Mouse (Mus musculus): ENCODE measurements at regions not wholly inside any gene's neighbourhood (a gene's known extent, or its start where the extent isn't known, plus 50 kb on each side); places are given as distances from the start of the nearest gene placed in this dataset.

- DNase-seq (ENCODE audit: low spot score) (no peak), ATAC-seq (replicated peaks; ENCODE audit: low FRiP score) (no peak)
- Histone ChIP-seq H3K27ac (ENCODE audit: low read depth, low read length) (no peak overlapping the region), H3K36me3 (ENCODE audit: control insufficient read depth, insufficient read depth, low read length) (no peaks in the 10 kb centered on the region), H3K4me1 (replicated peaks; ENCODE audit: control insufficient read depth, insufficient read depth, low read length) (no peaks in the 10 kb centered on the region), H3K9ac (ENCODE audit: low read length) (no peak overlapping the region), H3K27me3 (ENCODE audit: control insufficient read depth, insufficient read depth, low read length) (no peaks in the 10 kb centered on the region), H3K4me2 (ENCODE audit: low read depth, low read length, severe bottlenecking) (no peak overlapping the region), H3K9me3 (ENCODE audit: control insufficient read depth, low read length) (no peaks in the 10 kb centered on the region), H3K4me3 (ENCODE audit: low read depth, low read length) (no peak overlapping the region)
Observed at GRCm38 (mm10) chr16:53480664-53481063, 1026.8 kb upstream of the Alcam start.

GRCm38 (mm10) chr16:53439511-53439910 is 985.6 kb upstream of the Alcam start:
- H3K27me3 ChIP-seq (ENCODE audit: control insufficient read depth, insufficient read depth, low read length) = no peaks in the 10 kb centered on the region
- no peaks in the 10 kb centered on the region for H3K4me1 ChIP-seq (replicated peaks; ENCODE audit: control insufficient read depth, insufficient read depth, low read length)
- H3K4me2 ChIP-seq (ENCODE audit: low read depth, low read length, severe bottlenecking) = no peak overlapping the region
- no peak for DNase-seq (ENCODE audit: low spot score)
- ATAC-seq (replicated peaks; ENCODE audit: low FRiP score) = no peak
- H3K27ac ChIP-seq (ENCODE audit: low read depth, low read length) = no peak overlapping the region
- no peaks in the 10 kb centered on the region for H3K36me3 ChIP-seq (ENCODE audit: control insufficient read depth, insufficient read depth, low read length)
- H3K4me3 ChIP-seq (ENCODE audit: low read depth, low read length) = no peak overlapping the region
- no peaks in the 10 kb centered on the region for H3K9me3 ChIP-seq (ENCODE audit: control insufficient read depth, low read length)
- 76% methylated on average over 4 of the region's 4 CpGs for WGBS
- no peak overlapping the region for H3K9ac ChIP-seq (ENCODE audit: low read length)

GRCm38 (mm10) chr16:53418416-53418815 is 964.5 kb upstream of the Alcam start:
- H3K27ac ChIP-seq (ENCODE audit: low read depth, low read length) = no peak overlapping the region
- no peaks in the 10 kb centered on the region for H3K4me1 ChIP-seq (replicated peaks; ENCODE audit: control insufficient read depth, insufficient read depth, low read length)
- no peak overlapping the region for H3K4me2 ChIP-seq (ENCODE audit: low read depth, low read length, severe bottlenecking)
- 82% methylated on average over 2 of the region's 2 CpGs for WGBS
- no peak overlapping the region for H3K9ac ChIP-seq (ENCODE audit: low read length)
- H3K36me3 ChIP-seq (ENCODE audit: control insufficient read depth, insufficient read depth, low read length) = no peaks in the 10 kb centered on the region
- H3K9me3 ChIP-seq (ENCODE audit: control insufficient read depth, low read length) = no peaks in the 10 kb centered on the region
- no peak overlapping the region for H3K4me3 ChIP-seq (ENCODE audit: low read depth, low read length)
- H3K27me3 ChIP-seq (ENCODE audit: control insufficient read depth, insufficient read depth, low read length) = no peaks in the 10 kb centered on the region
- ATAC-seq (replicated peaks; ENCODE audit: low FRiP score) (no peak), DNase-seq (ENCODE audit: low spot score) (no peak)

- Histone ChIP-seq H3K27ac (ENCODE audit: low read depth, low read length) (no peak overlapping the region), H3K36me3 (ENCODE audit: control insufficient read depth, insufficient read depth, low read length) (no peaks in the 10 kb centered on the region), H3K9ac (ENCODE audit: low read length) (no peak overlapping the region), H3K4me2 (ENCODE audit: low read depth, low read length, severe bottlenecking) (no peak overlapping the region), H3K9me3 (ENCODE audit: control insufficient read depth, low read length) (no peaks in the 10 kb centered on the region), H3K4me3 (ENCODE audit: low read depth, low read length) (no peak overlapping the region), H3K4me1 (replicated peaks; ENCODE audit: control insufficient read depth, insufficient read depth, low read length) (no peaks in the 10 kb centered on the region), H3K27me3 (ENCODE audit: control insufficient read depth, insufficient read depth, low read length) (no peaks in the 10 kb centered on the region)
- DNase-seq (ENCODE audit: low spot score) (no peak), ATAC-seq (replicated peaks; ENCODE audit: low FRiP score) (no peak)
- 84% methylated on average over 4 of the region's 4 CpGs for WGBS
Observed at GRCm38 (mm10) chr16:53385176-53385575, 931.3 kb upstream of the Alcam start.

GRCm38 (mm10) chr16:53342153-53342552 is 888.3 kb upstream of the Alcam start:
- no peak for ATAC-seq (replicated peaks; ENCODE audit: low FRiP score)
- no peaks in the 10 kb centered on the region for H3K4me1 ChIP-seq (replicated peaks; ENCODE audit: control insufficient read depth, insufficient read depth, low read length)
- WGBS = 89% methylated on average over 3 of the region's 3 CpGs

GRCm38 (mm10) chr16:53326353-53326752 is 872.5 kb upstream of the Alcam start:
- Histone ChIP-seq H3K4me3 (ENCODE audit: low read depth, low read length) (no peak overlapping the region), H3K27me3 (ENCODE audit: control insufficient read depth, insufficient read depth, low read length) (no peaks in the 10 kb centered on the region), H3K4me2 (ENCODE audit: low read depth, low read length, severe bottlenecking) (no peak overlapping the region), H3K9me3 (ENCODE audit: control insufficient read depth, low read length) (no peaks in the 10 kb centered on the region), H3K4me1 (replicated peaks; ENCODE audit: control insufficient read depth, insufficient read depth, low read length) (no peaks in the 10 kb centered on the region), H3K9ac (ENCODE audit: low read length) (no peak overlapping the region), H3K27ac (ENCODE audit: low read depth, low read length) (no peak overlapping the region), H3K36me3 (ENCODE audit: control insufficient read depth, insufficient read depth, low read length) (no peaks in the 10 kb centered on the region)
- DNase-seq (ENCODE audit: low spot score) (no peak), ATAC-seq (replicated peaks; ENCODE audit: low FRiP score) (no peak)

More at GRCm38 (mm10) chr16:53342153-53342552, 888.3 kb upstream of the Alcam start:
- Histone ChIP-seq H3K4me2 (ENCODE audit: low read depth, low read length, severe bottlenecking) (no peak overlapping the region), H3K27ac (ENCODE audit: low read depth, low read length) (no peak overlapping the region), H3K27me3 (ENCODE audit: control insufficient read depth, insufficient read depth, low read length) (no peaks in the 10 kb centered on the region), H3K9me3 (ENCODE audit: control insufficient read depth, low read length) (no peaks in the 10 kb centered on the region), H3K9ac (ENCODE audit: low read length) (no peak overlapping the region), H3K4me3 (ENCODE audit: low read depth, low read length) (no peak overlapping the region), H3K36me3 (ENCODE audit: control insufficient read depth, insufficient read depth, low read length) (no peaks in the 10 kb centered on the region)
- DNase-seq (ENCODE audit: low spot score) = no peak

GRCm38 (mm10) chr16:53292081-53292480 is 838.2 kb upstream of the Alcam start:
- no peak overlapping the region for H3K27ac ChIP-seq (ENCODE audit: low read depth, low read length)

GRCm38 (mm10) chr16:53282014-53282413 is 828.1 kb upstream of the Alcam start:
- no peak overlapping the region for H3K4me3 ChIP-seq (ENCODE audit: low read depth, low read length)
- H3K9me3 ChIP-seq (ENCODE audit: control insufficient read depth, low read length) = no peaks in the 10 kb centered on the region
- no peak for DNase-seq (ENCODE audit: low spot score)
- H3K4me1 ChIP-seq (replicated peaks; ENCODE audit: control insufficient read depth, insufficient read depth, low read length) = no peaks in the 10 kb centered on the region
- no peaks in the 10 kb centered on the region for H3K27me3 ChIP-seq (ENCODE audit: control insufficient read depth, insufficient read depth, low read length)
- H3K9ac ChIP-seq (ENCODE audit: low read length) = no peak overlapping the region
- ATAC-seq (replicated peaks; ENCODE audit: low FRiP score) = no peak
- H3K36me3 ChIP-seq (ENCODE audit: control insufficient read depth, insufficient read depth, low read length) = no peaks in the 10 kb centered on the region
- WGBS = 85% methylated on average over 2 of the region's 2 CpGs
- H3K27ac ChIP-seq (ENCODE audit: low read depth, low read length) = no peak overlapping the region
- no peak overlapping the region for H3K4me2 ChIP-seq (ENCODE audit: low read depth, low read length, severe bottlenecking)

More at GRCm38 (mm10) chr16:53292081-53292480, 838.2 kb upstream of the Alcam start:
- no peak overlapping the region for H3K4me3 ChIP-seq (ENCODE audit: low read depth, low read length)
- H3K9ac ChIP-seq (ENCODE audit: low read length) = no peak overlapping the region
- WGBS = 78% methylated on average over 1 of the region's 1 CpGs
- H3K36me3 ChIP-seq (ENCODE audit: control insufficient read depth, insufficient read depth, low read length) = no peaks in the 10 kb centered on the region
- no peak for DNase-seq (ENCODE audit: low spot score)
- no peak overlapping the region for H3K4me2 ChIP-seq (ENCODE audit: low read depth, low read length, severe bottlenecking)
- H3K27me3 ChIP-seq (ENCODE audit: control insufficient read depth, insufficient read depth, low read length) = no peaks in the 10 kb centered on the region
- H3K4me1 ChIP-seq (replicated peaks; ENCODE audit: control insufficient read depth, insufficient read depth, low read length) = no peaks in the 10 kb centered on the region
- no peak for ATAC-seq (replicated peaks; ENCODE audit: low FRiP score)
- no peaks in the 10 kb centered on the region for H3K9me3 ChIP-seq (ENCODE audit: control insufficient read depth, low read length)

GRCm38 (mm10) chr16:53266116-53266515 is 812.2 kb upstream of the Alcam start:
- Histone ChIP-seq H3K27me3 (ENCODE audit: control insufficient read depth, insufficient read depth, low read length) (no peaks in the 10 kb centered on the region), H3K4me3 (ENCODE audit: low read depth, low read length) (no peak overlapping the region), H3K9ac (ENCODE audit: low read length) (no peak overlapping the region), H3K9me3 (ENCODE audit: control insufficient read depth, low read length) (no peaks in the 10 kb centered on the region), H3K27ac (ENCODE audit: low read depth, low read length) (no peak overlapping the region), H3K36me3 (ENCODE audit: control insufficient read depth, insufficient read depth, low read length) (no peaks in the 10 kb centered on the region), H3K4me1 (replicated peaks; ENCODE audit: control insufficient read depth, insufficient read depth, low read length) (no peaks in the 10 kb centered on the region), H3K4me2 (ENCODE audit: low read depth, low read length, severe bottlenecking) (no peak overlapping the region)
- ATAC-seq (replicated peaks; ENCODE audit: low FRiP score) (0 out of 2 replicates have a peak, but pooled peaks have one; percentile 33), DNase-seq (ENCODE audit: low spot score) (peak; percentile 77)
- 32% methylated on average over 3 of the region's 3 CpGs for WGBS
